Mouse (Mus musculus): ENCODE data around the gene Fam234b. TPM values are rescaled to one million over a fixed set of nuclear protein-coding genes. Genes with fewer than 3 reads are reported as not detected.

Fam234b gene
- polyA plus RNA-seq (2017; shearing (Covaris generic)), result 29.4 TPM

DNA sequence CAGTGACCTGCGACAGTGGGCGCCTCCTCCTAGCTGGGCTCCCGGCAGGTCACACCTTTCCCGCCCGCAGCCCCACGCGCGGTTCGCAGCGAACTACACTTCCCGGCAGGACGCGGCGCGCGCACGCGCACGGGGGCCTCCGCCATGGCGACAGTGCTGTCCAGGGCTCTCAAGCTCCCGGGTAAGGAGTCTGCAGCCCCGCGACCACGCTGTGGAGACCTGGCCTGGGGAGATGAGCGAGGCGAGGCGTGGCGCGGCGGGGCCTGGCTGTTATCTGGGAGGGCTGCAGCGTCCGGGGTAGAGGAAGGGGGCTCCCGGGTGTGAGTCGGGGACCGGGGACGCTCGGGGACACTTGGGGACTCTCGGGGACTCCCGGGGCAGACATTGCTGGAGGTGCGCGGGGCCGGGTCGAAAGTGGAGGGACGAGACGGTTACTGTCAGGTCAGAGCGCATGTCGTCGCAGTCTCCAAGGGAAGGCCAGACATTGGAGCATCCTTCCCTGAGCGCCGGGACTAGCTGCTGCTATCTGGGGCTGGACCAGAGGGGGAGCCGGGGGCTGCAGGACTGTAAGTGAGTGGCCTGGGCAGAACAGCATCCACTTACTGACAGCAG, at the start of gene Fam234b, which contains the start of gene Hebp1:
Gene Fam234b, plus strand, starts transcription at position 57 of the 612 bp plus-strand sequence.
Gene Hebp1, minus strand, starts transcription at position 102 of the 612 bp plus-strand sequence.

DNA sequence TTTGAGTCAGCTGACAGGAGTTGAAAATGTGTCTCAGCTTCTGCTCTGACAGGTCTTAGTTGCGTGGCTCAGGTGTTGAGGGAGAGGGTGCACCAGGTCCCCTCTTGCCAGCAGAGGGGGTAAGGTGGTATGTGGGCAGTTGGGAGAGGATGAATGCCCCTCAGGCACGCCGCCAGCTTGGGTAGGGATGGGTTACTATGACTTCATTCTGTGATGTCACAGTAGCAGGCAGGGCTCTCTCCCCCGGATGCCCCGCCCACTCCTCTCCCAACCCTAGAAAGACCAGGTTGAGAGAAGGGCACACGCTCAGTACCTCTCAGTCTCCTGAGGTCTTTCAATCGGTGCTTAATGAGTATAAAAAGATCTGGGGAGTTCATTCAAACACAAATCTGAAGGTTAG, 56.4 kb downstream of the Fam234b start, which contains the start of gene Gsg1:
Gene Gsg1, minus strand, starts transcription at position 199 of the 400 bp plus-strand sequence.

Other genes with a start within 250 kb of the Fam234b start
- gene Apold1, start 216.3 kb upstream of the Fam234b start, polyA plus RNA-seq (2017; shearing (Covaris generic)), result 0.15 TPM
- gene Ddx47, start 186.4 kb upstream of the Fam234b start, polyA plus RNA-seq (2017; shearing (Covaris generic)), result 171 TPM
- 0.47 TPM for gene Gprc5a, start 132.3 kb upstream of the Fam234b start, polyA plus RNA-seq (2017; shearing (Covaris generic))
- gene Gprc5d, start 79.7 kb upstream of the Fam234b start, polyA plus RNA-seq (2017; shearing (Covaris generic)), result not detected
- 0.53 TPM for gene Hebp1, start within 50 bp of the Fam234b start, polyA plus RNA-seq (2017; shearing (Covaris generic))
- gene Gsg1, start 56.4 kb downstream of the Fam234b start, polyA plus RNA-seq (2017; shearing (Covaris generic)), result not detected
- not detected for gene Pbp2, start 112.4 kb downstream of the Fam234b start, polyA plus RNA-seq (2017; shearing (Covaris generic))
- gene Emp1, start 164.6 kb downstream of the Fam234b start, polyA plus RNA-seq (2017; shearing (Covaris generic)), result 1.8 TPM

Measured in CD4-positive, CD25-positive, alpha-beta regulatory T cell, adult 9 weeks (primary cell).